10 mouse cellular contexts compared by ENCODE assay signal in the genomic region with DNA sequence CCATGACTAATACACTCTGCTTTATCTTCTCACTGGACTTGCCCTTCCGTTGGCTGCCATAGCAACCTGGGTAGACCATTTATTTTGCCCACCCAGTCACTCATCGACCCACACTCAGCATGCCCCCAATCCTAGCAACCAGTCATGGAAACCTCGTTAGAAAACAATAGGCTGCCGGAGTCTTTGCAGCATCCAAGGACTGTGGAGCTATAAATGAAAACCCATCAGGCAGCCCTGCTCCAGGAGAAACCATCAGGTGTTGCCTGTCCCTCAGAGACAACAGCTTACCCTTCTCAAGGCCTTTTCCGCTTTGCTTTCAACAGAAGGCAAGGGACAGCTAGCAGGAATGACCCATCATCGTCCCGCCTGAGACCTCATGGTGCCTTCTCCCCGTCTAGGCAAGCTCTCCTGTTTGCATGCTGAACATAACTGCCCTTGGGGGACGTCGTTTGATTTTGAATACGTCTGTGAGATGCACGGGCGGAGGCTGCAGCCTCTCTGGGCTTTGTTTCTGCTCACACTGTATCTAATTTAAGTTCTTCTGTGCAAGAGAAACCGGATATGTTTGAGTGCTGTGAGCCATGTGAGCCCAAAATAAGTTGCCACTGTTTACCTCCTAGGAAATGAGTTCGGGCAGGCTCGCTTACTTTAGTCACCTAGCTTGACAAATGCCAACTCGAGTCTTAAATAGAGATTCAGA. TPM values are rescaled to one million over a fixed set of nuclear protein-coding genes. Genes with fewer than 3 reads are reported as not detected.
DNase-seq lines count a peak whose midpoint lies in the region; ATAC-seq and TF ChIP-seq lines count a peak whose summit lies in the region.
"Had no signal": no experiment of that assay in that cellular context is flagged by ENCODE, and none has a peak within 500 bp of the region (broad histone marks: within the 10 kb centered on the region; RNA-seq: fewer than 3 reads in every experiment).

No protein-coding gene starts in this region.

- H3K9me3 ChIP-seq in forebrain, postnatal 0 days (ENCODE audit: low read length), result no peaks in the 10 kb centered on the region
- H3K9me3 ChIP-seq in midbrain, embryonic 15.5 days, result no peaks in the 10 kb centered on the region

- no peak overlapping the region for H3K4me3 ChIP-seq in forebrain, postnatal 0 days (ENCODE audit: low read depth, low read length)
- H3K4me3 ChIP-seq in midbrain, embryonic 15.5 days, result no peak overlapping the region
- H3K4me3 ChIP-seq: gastrocnemius, adult 2 months had no signal

- DNase-seq in Muller cell, postnatal 12 days (ENCODE audit: inconsistent ontology term), result peak; percentile 22
- DNase-seq in brain, embryonic 14.5 days (ENCODE audit: low read depth), result peak; percentile 88
- DNase-seq in forebrain, postnatal 0 days, result peak; percentile 57
- no peak for DNase-seq in kidney, postnatal 10 days
- no peak for DNase-seq in kidney, adult 11 months
- no peak for DNase-seq in testis, postnatal 14 days (ENCODE audit: low spot score)
- DNase-seq: gastrocnemius, adult 2 months; kidney, postnatal 4 days had no signal

- H3K27ac ChIP-seq in forebrain, postnatal 0 days (ENCODE audit: low read depth, low read length), result peak overlapping the region; percentile 76
- H3K27ac ChIP-seq in midbrain, embryonic 15.5 days, result peak overlapping the region; percentile 75
- H3K27ac ChIP-seq: gastrocnemius, adult 2 months had no signal

- H3K36me3 ChIP-seq in forebrain, postnatal 0 days (ENCODE audit: insufficient read depth), result no peaks in the 10 kb centered on the region
- H3K36me3 ChIP-seq in midbrain, embryonic 15.5 days (replicated peaks), result no peaks in the 10 kb centered on the region

- H3K4me1 ChIP-seq in forebrain, postnatal 0 days (ENCODE audit: insufficient read depth), result peaks cover 15% of the 10 kb centered on the region
- peaks cover 29% of the 10 kb centered on the region for H3K4me1 ChIP-seq in midbrain, embryonic 15.5 days

- WGBS in forebrain, postnatal 0 days, result 22% methylated on average over 17 of the region's 17 CpGs
- WGBS in midbrain, embryonic 15.5 days, result 21% methylated on average over 17 of the region's 17 CpGs

- peak; percentile 89 for ATAC-seq in forebrain, postnatal 0 days
- peak; percentile 69 for ATAC-seq in midbrain, embryonic 15.5 days (replicated peaks)

- TF ChIP-seq CTCF in brain, embryonic 14.5 days (IDR thresholded peaks at IDR 0.05; ENCODE audit: borderline replicate concordance, extremely low read depth, insufficient read depth, insufficient read length), result no peak
- TF ChIP-seq CTCF in forebrain, postnatal 0 days (IDR thresholded peaks at IDR 0.05; ENCODE audit: low read depth), result no peak

- H3K27me3 ChIP-seq in forebrain, postnatal 0 days (ENCODE audit: insufficient read depth, low read length), result no peaks in the 10 kb centered on the region
- no peaks in the 10 kb centered on the region for H3K27me3 ChIP-seq in midbrain, embryonic 15.5 days (replicated peaks)

- peak overlapping the region; percentile 25; the same call in 1 of the 2 replicates for H3K9ac ChIP-seq in forebrain, postnatal 0 days
- H3K9ac ChIP-seq in midbrain, embryonic 15.5 days, result no peak overlapping the region

- H3K4me2 ChIP-seq in forebrain, postnatal 0 days (ENCODE audit: low read depth), result 0 out of 2 replicates have a peak overlapping the region, but pooled peaks have one; percentile 17
- H3K4me2 ChIP-seq in midbrain, embryonic 15.5 days, result peak overlapping the region; percentile 27; the same call in 1 of the 2 replicates
- H3K4me2 ChIP-seq: liver, embryonic 11.5 days had no signal

- TF ChIP-seq POLR2A in brain, embryonic 14.5 days (IDR thresholded peaks at IDR 0.05; ENCODE audit: borderline replicate concordance, extremely low read depth, insufficient read depth, insufficient read length, poor library complexity, severe bottlenecking), result no peak

RNA-seq across cellular contexts. Expression of a gene that starts 34.8 kb away (rescaled TPM):
- 1,399 and 1,649 TPM in 2 replicates for polyA plus RNA-seq in brain, embryonic 14.5 days (2012; rRNA removed)
- 1,286 and 1,411 TPM in 2 replicates for total RNA-seq in forebrain, postnatal 0 days (2014; rRNA removed)
- 2,997 and 3,605 TPM in 2 replicates for polyA plus RNA-seq in forebrain, postnatal 0 days (2015; fragmentation: Nextera tagmentation; extraction: Ambion mirVana)
- 3,115 and 3,141 TPM in 2 replicates for polyA plus RNA-seq in midbrain, embryonic 15.5 days (2015; fragmentation: Nextera tagmentation; extraction: Ambion mirVana)

Comparison
In these comparisons a context has a peak if more than half of its experiments do, and no peak if none do; other contexts are left out.
1. DNase-seq: peak in Muller cell, postnatal 12 days (single experiment), brain, embryonic 14.5 days (single experiment) and forebrain, postnatal 0 days (single experiment); none in kidney, postnatal 10 days (single experiment), kidney, adult 11 months (single experiment) and testis, postnatal 14 days (single experiment).